Mouse (Mus musculus) 3134 (cell line): Measurements from ENCODE around the gene AI413582.

Experiments
- DNase-seq: peaks from one replicate; pipeline ENCODE4 v3.0.0-alpha.2; 2011; ENCODE audit warnings: low spot score; ENCODE audit not compliant: insufficient read length; ENCODE audit errors: extremely low read depth

The AI413582 gene

DNA sequence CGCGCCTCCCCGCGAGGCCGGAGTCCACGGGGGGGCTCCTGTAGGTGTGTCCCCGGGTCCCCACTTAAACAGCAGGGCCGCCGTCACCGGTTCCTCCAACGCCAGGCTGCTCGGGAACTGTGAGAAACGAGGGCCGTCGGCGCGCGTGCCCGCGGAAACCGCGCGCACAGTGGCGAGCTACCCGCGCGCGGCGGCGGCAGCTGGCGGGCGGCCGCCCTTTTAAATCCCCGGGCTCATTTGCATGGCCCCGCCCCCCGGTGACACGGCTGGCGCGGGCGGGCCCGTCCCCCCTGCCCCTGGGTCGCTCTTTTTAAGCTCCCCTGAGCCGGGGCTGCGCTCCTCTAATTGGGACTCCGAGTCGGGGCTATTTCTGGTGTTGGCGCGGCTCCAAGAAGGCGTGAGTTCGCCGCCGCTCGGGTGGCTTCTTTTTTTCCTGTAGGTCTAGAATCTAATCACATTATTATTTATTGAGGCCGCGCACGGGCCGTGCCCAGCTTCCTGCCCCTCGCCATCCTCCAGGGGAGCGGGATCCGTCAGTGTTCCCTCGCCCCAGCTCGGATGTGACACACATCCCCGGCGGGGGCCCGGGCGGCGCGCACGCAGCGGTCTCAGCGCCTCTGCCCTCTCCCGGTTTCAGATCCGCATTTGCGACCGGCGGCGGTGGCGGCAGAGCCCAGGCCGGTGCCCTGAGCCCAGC lies 9.1 kb downstream of the AI413582 start, which contains the start of gene Hmga1:
Gene Hmga1 (plus strand): TSS at position 183 of the 697 bp plus-strand sequence.
- DNase-seq = peak; percentile 86

DNA sequence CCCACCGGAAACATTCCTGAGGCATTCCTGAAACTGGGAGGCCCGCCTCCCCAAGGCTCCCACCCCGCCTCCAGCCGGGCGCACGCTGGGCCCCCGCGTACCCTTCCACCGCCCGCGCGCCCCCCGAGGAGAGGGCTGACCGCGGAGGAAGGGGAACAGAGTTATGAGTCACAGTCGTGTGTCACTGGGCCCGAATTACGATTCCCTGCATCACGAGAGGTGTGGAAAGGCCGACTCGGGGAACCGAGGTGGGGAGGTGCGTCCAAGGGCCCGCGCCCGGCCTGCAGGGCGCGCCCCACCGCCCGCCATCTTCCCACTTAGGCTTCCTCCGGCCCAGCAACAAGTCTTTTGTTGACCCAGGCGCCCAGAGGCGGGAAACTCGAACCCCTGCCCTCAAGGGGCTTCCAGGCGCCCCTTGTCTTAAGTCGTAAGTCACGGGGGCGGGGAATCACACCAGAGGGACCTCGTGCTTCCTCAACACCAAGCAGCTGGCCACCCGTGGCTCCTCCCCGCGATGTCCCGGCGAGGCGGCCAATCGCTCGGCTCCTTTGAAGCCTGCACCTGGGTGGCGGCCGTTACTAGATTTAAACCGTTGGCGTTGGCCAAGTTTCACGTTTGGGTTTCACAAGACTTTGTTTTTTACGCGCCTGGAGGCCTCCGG lies 9.9 kb downstream of the AI413582 start:
- DNase-seq = no peak

DNA sequence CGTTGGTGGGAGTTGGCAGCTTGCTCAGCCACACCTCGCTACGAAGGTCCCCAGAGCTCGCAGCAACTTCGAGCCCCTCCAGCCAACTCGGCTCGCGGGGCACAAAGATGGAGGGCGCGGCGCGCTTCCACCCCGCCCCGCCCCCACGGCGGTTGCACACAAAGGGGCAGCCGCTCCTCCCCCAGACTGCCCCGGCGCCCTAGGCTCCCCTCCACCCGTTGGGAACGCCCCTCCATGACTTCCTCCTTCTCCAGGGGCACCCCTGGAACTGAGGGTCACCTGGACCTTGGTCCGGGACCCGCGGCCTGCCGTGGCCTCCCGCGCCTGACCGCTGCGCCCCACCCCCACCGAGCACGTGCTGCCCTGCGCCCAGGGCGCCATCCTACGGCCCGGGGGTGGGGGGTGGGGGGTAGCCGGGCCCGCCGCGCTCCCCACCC lies 10.5 kb downstream of the AI413582 start:
- no peak for DNase-seq

DNA sequence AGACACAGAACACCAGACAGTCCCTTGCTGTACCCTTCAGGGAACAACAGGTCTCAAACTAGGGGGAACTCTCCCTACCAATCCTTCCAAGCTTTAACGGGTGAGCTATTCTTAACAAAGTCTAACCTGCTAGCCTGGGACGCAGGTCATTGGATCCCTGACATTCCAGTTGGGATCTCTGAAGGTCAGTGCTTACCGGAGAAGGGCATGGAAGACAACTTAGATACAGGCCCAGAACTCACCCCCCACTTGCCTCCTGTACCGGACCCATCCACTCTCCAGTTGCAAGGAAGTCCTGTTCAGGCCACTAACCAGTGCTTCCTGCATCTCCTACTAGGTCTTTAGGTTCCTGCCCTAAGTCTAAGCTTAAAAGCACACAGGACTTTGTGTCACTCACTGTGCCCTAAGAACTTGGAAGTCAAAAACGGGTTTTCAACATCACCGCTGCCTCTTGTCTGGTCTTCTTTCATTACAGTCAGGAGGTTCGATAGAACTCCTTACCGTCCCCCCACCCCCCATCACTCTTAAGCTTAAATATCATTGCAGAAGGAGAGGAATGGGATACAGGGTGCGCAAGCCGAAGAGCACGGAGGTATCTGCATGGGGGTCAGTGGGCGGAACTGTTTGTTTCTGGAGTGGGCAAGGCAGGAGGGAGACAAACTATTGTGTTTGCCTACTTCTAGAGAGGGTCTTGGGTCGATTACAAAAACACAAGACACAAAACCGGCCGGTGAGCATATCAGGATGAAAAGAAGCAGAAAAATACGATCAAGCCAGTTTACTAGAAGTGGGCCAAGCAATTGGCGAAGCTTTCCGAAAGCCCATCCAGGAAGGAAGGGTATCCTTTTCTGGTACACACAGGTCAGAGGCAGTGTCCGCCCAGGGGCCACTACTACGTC lies 11.2 kb downstream of the AI413582 start:
- no peak for DNase-seq

DNA sequence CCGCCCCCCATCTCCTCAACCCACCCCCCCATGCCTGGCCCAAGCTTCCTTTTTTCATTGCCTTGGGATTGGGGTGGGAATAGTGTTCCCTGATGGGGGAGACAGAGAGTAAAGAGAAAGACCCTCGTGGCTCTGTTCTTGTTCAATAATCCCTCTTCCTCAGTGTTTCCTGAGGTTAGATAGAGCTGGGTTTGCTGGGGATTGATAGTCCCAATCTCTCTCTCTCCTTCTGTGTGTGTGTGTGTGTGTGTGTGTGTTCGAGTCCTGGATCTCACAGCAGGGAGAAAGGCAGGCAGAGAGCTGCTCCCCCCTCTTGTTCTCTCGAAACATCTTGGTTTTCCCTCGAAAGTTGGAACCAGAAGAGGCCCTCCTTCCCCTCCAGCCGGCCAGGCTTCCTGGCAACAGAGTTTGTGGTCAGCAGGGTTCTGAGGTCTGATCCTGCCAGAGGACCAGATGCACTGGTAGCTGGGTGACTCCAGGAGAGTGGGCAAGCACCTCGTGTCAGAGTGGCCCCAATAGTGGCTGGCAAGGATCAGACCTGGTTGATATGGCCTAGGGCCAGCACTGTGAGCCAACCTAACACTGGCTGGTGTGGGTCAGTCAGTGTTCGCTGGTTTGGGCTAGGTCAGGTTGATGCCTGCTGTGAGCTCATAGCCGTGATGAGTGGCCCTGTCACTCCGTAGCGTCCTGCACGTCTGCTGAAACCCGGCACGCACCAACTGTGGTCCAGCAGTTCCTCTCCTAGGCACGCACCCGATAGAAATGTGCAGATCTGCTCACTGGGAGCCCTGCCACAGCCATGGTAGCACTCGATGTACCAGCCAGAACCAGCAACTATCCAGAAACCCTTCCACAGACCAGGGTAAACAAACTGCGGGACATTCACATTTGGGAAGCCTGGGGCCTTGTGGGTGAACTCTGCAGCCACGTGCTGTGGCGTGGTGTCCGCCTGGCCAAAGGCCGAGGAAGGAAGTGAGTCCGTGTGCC lies 13.0 kb downstream of the AI413582 start:
- DNase-seq = peak; percentile 72

DNA sequence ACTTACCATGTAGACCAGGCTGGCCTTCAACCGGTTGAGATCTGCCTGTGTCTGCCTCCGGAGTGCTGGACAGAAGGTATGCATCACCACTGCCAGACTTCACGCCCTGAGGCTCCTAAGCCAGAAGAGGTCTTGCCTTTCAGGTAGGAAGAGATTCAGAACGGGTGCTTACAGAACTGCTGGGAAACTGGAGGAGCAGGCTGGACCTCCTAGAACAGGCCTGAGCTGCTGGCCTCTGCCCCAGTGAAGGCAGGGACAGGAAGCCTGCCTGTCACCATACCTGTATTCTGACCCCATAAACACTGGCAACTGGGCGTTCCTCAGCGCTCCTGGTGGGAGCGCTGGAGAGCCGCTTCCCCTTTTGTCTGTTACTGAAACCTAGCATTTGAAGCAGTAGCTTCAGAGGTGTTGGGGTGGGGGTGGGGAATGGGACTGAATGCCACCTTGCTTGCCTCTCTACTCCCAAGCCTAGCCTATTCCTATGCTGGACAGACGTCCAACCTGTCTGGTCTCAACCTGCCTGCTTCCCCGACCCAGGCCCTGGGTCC lies 14.1 kb downstream of the AI413582 start:
- no peak for DNase-seq

DNA sequence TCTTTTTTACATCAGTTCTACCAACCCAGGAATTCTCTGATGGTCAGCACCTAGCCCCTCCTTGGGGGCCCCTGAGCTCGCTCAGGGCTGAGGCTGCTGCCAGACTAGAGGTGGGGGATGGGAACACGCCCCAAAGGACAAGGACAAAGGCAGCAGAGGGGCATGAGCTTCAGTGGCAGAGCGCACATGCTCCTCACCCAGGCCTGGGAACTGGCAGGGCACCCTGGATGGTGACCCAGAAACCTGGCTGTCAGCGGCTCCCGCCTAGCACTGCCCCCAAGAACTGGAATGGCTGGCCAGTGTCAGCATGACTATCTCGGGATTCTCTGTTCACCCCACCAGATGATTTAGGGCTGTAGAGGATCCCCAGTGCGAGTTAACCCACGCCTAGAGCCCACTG lies 16.3 kb downstream of the AI413582 start:
- no peak for DNase-seq

DNA sequence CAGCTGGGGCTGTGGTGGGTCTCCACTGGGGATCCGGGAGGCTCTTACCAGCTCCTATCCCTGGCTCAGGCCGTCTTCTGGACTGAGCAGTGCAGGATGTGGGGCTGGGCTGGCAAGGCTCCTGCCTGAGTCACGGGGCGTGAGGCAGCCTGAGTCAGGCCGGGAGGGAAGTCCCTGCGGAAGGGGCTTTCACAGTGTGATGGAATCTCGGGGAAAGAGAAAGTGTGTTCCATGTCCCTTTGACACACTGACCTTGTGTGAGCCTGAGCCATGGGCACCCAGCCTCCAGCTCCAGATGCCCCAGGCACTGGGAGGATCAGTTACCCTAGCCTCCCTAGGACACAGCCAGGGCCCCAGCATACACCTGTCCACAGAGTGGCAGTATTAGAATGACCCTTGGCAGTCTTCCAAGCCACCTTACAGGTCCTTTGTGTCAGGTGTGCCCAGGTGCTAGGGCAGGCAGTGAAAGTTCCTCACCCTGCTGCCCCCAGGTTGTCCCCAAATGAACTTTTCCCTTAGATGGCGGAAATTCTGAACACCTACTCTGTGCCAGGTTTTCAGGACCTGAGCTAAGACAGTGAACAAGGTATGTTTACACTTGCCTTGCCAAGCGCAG lies 18.2 kb downstream of the AI413582 start:
- peak; percentile 89 for DNase-seq

DNA sequence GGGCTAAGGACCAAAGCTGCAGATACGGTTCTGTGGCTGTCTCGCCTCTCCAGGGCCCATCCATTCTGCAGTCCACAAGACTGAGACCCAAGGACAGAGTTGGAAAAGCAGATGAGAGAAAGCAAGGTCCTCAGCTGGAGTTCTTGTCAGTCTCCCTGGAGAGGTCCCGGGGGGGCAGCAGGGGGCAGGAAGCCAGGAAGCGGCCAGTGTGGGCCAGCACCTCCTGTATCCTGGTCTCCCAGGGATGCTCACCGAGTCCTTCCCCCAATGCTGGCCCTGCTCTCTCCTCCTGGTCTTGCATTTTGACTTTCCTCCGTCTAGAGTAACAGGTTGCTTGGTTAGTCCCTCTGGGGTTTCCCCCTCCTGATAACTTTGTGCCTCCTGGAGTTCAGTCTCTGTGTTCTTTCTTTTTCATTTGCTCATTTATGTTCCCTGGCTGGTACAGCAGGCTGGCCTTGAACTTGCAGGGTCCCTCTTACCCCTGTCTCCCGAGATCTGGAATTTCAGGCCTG lies 18.9 kb downstream of the AI413582 start:
- DNase-seq = peak; percentile 54

DNA sequence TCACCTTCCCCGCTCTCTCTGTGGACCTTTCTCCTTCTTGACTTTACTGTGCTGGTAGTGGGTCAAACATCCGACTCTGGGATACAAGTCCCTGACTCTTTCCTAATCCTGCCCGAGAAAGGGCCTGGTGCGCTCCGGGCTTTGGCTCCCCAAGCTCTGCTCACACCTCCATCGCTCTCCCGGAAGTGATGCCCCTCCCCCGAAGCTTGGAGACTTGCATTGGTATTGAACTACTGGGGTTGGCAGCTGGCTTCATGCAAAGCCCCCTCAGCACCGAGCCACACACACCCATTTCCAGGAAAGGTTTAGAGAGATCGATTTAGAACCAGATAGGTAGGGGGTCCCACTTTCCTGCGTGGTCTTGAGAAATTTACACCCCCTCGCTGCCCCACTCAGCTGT lies 19.6 kb downstream of the AI413582 start:
- no peak for DNase-seq

DNA sequence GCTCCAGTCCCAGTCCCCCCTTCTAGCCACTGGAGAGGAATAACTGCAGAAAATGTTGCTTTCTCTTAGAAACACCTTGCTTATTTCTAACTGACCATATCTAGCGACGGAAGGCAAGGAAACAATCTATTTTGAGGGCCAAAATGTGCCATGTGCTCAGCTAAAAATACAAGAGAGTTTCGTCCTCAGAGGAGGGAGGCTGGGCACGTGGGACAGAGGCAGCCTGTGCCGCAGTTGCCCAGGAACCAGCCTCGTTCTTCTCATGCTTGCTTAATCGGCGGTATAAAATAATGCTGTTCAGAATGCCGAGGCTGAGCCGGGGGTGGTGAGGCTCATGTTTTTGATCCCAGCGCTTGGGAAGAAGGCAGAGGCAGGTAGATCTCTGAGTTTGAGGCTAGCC lies 21.0 kb downstream of the AI413582 start:
- DNase-seq = no peak

DNA sequence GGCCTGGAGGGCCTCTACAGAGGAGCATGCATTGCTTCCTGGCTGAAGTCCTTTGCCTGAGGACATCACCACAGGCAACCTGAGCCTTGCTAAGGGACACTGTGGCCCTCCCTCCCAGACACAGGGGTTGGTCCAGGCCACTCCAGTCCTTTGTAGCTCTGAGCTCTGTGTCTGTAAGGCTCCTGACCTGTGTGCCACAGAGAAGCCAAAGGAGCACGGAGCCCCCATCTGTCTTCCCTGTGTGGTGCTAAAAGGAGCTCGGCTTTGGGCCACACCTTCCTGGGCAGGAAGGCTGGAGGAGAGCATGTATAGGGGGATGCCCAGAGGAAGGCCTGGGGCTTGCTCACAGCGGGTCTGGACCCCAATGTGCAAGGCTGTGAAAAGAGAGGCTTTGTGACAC lies 23.6 kb downstream of the AI413582 start:
- no peak for DNase-seq

DNA sequence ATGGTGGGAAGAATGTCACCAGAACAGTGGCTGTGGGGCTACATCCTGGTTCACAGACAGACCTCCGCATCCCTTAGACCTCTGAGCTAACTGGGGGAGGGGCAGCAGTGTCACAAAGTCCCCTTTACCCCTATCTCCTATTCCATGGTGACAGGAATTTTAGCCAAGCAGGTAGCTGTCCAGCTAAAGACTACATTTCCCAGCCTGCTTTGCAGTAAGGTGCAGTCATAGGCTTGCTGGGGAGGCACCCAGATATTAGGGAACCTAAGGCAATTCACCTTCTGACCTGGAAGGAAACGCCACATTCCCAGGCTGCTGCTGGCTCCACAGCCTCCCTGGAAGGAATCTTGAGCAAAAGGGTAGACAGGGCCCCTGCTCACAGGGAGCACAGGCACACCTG lies 24.3 kb downstream of the AI413582 start:
- no peak for DNase-seq

DNA sequence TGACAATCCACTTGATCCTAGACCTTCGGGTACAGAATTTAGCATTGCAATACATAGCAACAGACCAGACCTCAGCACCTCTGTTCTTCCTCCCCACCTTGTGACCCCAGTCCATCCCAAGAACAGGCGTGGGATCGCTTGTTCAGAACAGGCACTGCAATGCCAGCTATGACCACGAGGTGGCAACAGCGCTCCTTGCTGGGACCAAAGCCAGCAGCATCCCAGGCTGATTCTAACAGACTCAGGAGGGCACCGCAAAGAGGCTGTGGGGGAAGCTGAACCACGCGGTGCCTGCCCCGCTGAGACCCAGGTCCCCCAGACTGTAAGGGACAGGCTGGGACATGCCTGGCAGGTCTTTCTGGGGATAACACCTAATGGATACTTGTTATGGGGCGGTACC lies 30.8 kb downstream of the AI413582 start:
- peak; percentile 72 for DNase-seq

DNA sequence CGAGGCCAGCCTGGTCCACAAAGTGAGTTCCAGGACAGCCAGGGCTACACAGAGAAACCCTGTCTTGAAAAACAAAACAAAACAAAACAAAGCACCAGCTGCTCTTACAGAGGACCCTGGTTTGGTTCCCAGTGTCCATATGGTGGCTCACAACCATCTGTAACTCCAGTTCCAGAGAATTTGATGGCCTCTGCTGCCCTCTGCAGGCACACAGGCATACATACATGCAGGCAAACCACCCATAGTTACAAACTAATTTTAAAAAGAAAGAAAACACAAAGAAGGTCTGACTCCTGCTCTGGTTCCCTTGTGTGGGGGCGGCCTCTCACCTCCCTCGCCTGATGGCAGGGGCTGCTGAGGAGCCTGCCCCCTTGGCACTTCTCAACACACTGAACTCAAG lies 32.2 kb downstream of the AI413582 start:
- no peak for DNase-seq

DNA sequence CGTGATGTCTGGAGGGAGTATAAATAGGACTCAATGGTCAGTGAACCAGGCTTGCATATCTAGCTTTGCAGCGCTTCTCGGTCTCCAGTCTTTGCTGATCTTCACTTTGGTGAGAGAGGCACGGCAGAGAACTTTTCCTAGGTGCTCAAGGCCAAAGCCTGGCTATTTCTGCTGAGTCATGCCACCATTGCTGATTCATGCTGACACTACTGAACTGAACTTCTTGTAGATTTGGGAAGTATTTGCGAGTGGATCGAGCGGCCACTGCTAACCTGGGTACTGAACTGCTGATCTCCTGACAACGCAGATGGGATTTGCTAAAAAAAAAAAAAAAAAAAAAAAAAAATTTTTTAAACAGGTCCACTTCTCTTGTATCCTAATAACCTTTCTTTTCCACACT lies 33.5 kb downstream of the AI413582 start:
- DNase-seq = no peak

DNA sequence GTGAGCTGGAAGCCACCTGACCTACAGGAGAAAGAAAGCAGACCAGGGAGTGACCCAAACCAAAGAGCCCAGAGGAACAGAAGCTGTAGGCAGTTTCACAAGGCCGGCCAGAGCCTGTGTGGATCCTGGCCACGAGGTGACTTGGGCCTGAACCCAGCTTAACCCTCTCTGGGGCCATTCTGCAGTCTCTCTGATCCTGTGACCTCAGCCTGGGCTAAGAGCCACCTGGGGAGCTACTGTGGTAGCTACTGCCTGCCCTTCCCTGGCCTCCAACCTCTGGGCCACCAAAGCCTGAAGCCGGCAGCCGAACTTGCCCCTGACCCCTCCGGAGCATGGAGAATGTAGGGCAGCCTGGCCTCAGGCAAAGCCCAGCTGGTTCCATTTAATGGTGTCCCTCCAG lies 36.8 kb downstream of the AI413582 start:
- DNase-seq = no peak

DNA sequence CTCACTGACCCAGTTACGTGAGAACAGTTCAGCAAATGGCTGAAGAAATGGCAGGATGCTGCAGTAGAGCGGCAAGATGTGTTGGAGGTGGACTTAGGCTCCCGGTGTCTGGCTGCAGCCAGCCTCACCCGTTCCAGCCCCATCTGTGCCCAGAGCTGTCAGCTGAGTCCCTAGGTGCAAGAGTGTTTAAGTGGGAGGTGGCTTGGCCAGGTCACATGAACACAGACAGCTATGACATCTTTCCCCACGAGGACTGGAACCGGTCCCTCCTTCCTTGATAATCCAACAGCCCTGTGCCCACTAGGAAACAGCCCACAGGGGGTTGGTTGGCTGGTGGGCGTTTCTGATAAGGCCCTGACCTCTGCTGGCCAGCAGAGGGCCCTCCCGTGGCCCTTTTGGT lies 37.5 kb downstream of the AI413582 start:
- DNase-seq = no peak

DNA sequence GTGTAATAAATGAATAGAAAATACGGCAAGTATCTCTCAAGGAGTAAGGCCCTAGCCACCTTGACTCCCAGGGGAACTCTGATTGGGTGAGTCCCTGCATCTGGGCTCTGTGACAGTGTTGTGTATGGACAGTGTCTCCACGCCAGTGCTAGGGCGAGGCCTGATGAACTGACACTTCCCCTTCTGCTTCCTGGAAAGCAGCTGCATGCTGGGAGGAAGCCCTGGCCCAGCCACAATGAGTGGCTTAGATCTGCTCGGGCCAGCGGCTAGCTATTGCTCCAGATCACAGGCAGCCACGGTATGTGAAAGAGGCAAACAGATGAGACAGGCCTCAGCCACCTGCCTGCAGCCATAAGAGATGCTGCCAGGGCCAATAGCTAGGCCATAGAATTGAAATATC lies 38.4 kb downstream of the AI413582 start:
- DNase-seq = no peak
